Mouse (Mus musculus) kidney, embryonic 14.5 days (tissue): Measurements from ENCODE around the gene Clec4a1. TPM values are rescaled to one million over a fixed set of nuclear protein-coding genes. Genes with fewer than 3 reads are reported as not detected.

Experiments used
- polyA plus RNA-seq: library from polyadenylated mRNA; unstranded; fragments of >200 nt; fragmentation: Nextera tagmentation; extraction: Ambion mirVana; gene quantifications from 2 replicates; pipeline ENCODE4 v1.2.1, GENCODE M21; 2014

Clec4a1 gene
- polyA plus RNA-seq, 1 experiment from 2014 or later = 3.6 TPM

Other genes starting within 250 kb of the Clec4a1 start
- 0.13 TPM in 1 of 2 replicates, not detected in the other for gene Nanog, start 214.4 kb upstream of the Clec4a1 start, polyA plus RNA-seq
- gene Slc2a3, start 120.2 kb upstream of the Clec4a1 start, polyA plus RNA-seq = 2.9 and 5.8 TPM in 2 replicates
- gene Foxj2, start 101.9 kb upstream of the Clec4a1 start, polyA plus RNA-seq = 4.1 and 7.8 TPM in 2 replicates
- gene C3ar1, start 65.7 kb upstream of the Clec4a1 start, polyA plus RNA-seq = 1.0 and 1.7 TPM in 2 replicates
- gene Necap1, start 47.4 kb upstream of the Clec4a1 start, polyA plus RNA-seq = 37.4 and 56.3 TPM in 2 replicates
- gene Clec4a3, start 30.7 kb downstream of the Clec4a1 start, polyA plus RNA-seq = 2.5 and 2.6 TPM in 2 replicates
- not detected in 2 replicates for gene Clec4a4, start 68.5 kb downstream of the Clec4a1 start, polyA plus RNA-seq
- 0.34 TPM in 1 of 2 replicates, not detected in the other for gene Clec4b1, start 128.1 kb downstream of the Clec4a1 start, polyA plus RNA-seq
- gene Clec4a2, start 184.6 kb downstream of the Clec4a1 start, polyA plus RNA-seq = 1.9 and 3.2 TPM in 2 replicates